Mouse (Mus musculus) hindbrain, embryonic 13.5 days (tissue): Measurements from ENCODE around the gene Faap24. TPM values are rescaled to one million over a fixed set of nuclear protein-coding genes. Genes with fewer than 3 reads are reported as not detected.

Source experiments
- polyA plus RNA-seq: library from polyadenylated mRNA; unstranded; fragments of >200 nt; fragmentation: Nextera tagmentation; extraction: Ambion mirVana; gene quantifications from 2 replicates; pipeline ENCODE4 v1.2.1, GENCODE M21; 2015

Faap24 gene
- polyA plus RNA-seq, 1 experiment from 2014 or later = 19.3 TPM

Other genes with a start within 250 kb of the Faap24 start
- 8.5 and 9.2 TPM in 2 replicates for gene Slc7a10, start 210.5 kb downstream of the Faap24 start, polyA plus RNA-seq
- 26.0 and 27.2 TPM in 2 replicates for gene Lrp3, start 181.3 kb downstream of the Faap24 start, polyA plus RNA-seq
- 20.7 and 21.4 TPM in 2 replicates for gene Gpatch1, start 78.4 kb downstream of the Faap24 start, polyA plus RNA-seq
- 3.4 and 3.9 TPM in 2 replicates for gene Rhpn2, start 62.7 kb downstream of the Faap24 start, polyA plus RNA-seq
- gene Cep89, start 199 bp upstream of the Faap24 start, polyA plus RNA-seq = 29.6 and 30.5 TPM in 2 replicates
- not detected in 2 replicates for gene Slc7a9, start 52.0 kb upstream of the Faap24 start, polyA plus RNA-seq
- 0.43 and 0.61 TPM in 2 replicates for gene Tdrd12, start 140.9 kb upstream of the Faap24 start, polyA plus RNA-seq
- 72.4 and 75.0 TPM in 2 replicates for gene Nudt19, start 159.5 kb upstream of the Faap24 start, polyA plus RNA-seq
- 0.05 and 0.10 TPM in 2 replicates for gene Rgs9bp, start 188.7 kb upstream of the Faap24 start, polyA plus RNA-seq
- 18.5 and 19.2 TPM in 2 replicates for gene Ankrd27, start 189.4 kb upstream of the Faap24 start, polyA plus RNA-seq